Mouse (Mus musculus): Measurements from ENCODE around the gene Pkdrej. TPM values are rescaled to one million over a fixed set of nuclear protein-coding genes. Genes with fewer than 3 reads are reported as not detected.

Pkdrej gene
- polyA plus RNA-seq, 1 experiment from 2014 or later = 0.16 TPM

GRCm38 (mm10) chr15:85813428-85813827 is 8.1 kb downstream of the Pkdrej start:
- no peaks in the 10 kb centered on the region for H3K36me3 ChIP-seq (ENCODE audit: control insufficient read depth, insufficient read depth, low read length)
- H3K4me3 ChIP-seq (replicated peaks; ENCODE audit: low read depth, low read length) = no peak overlapping the region
- H3K27me3 ChIP-seq (ENCODE audit: control insufficient read depth, insufficient read depth, low read length) = no peaks in the 10 kb centered on the region
- no peak overlapping the region for H3K4me2 ChIP-seq (ENCODE audit: low read length)
- WGBS = 75% methylated on average over 10 of the region's 10 CpGs
- H3K27ac ChIP-seq (replicated peaks; ENCODE audit: low read depth, low read length) = no peak overlapping the region
- DNase-seq (no peak), ATAC-seq (ENCODE audit: low FRiP score, low TSS enrichment) (no peak)
- no peaks in the 10 kb centered on the region; the same call in 1 of the 2 replicates for H3K9me3 ChIP-seq (ENCODE audit: control insufficient read depth, low read length)
- peaks cover 9% of the 10 kb centered on the region for H3K4me1 ChIP-seq (ENCODE audit: control insufficient read depth, insufficient read depth, low read length)
- H3K9ac ChIP-seq (replicated peaks; ENCODE audit: low read length) = no peak overlapping the region

DNA sequence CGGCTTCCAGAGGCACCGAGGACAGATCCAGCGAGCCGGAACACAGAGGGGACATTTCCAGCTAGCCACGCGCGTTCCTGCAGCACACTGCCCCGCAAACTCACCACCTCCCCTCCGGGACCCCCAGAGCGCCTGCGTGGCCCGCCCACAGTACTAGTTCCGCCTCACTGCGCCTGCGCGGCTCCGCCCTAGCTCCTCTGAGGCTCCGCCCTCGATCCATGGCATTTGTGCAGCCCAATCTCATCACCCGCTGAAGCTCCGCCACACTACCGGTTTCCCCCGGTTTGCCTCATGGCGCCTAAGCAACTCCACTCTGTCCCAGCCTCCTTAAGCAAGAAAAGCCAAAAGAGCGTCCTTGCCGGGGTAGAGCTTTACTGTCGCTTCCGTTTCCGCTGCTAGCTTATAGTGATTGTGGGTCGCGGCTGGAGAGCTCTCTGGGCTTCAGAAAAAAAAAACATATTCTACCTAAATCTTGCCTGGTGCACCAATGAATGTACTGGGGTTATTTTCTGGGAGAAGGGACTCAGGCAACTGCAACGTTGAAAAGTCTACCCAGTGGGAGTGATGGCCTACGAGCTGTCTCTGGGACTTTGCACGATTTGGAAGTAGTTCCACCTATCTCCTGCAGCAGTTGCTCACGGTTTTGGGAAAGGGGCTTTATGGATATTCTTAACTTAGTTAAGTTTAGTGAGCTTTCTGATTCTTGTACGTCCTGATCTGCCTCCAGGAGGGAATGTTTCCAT is 9.8 kb downstream of the Pkdrej start, which contains the start of gene Cdpf1:
Cdpf1 (minus strand) TSS at position 163 of the 743 bp plus-strand sequence.
- DNase-seq = peak; percentile 100
- H3K27ac ChIP-seq (replicated peaks; ENCODE audit: low read depth, low read length) = peak within 1 kb of the TSS; percentile 88
- peak within 1 kb of the TSS; percentile 75 for H3K4me3 ChIP-seq (replicated peaks; ENCODE audit: low read depth, low read length)
- peak; percentile 97 for ATAC-seq (ENCODE audit: low FRiP score, low TSS enrichment)
- no peaks in the 10 kb centered on the region for H3K36me3 ChIP-seq (ENCODE audit: control insufficient read depth, insufficient read depth, low read length)
- H3K27me3 ChIP-seq (ENCODE audit: control insufficient read depth, insufficient read depth, low read length) = no peaks in the 10 kb centered on the region
- peak within 1 kb of the TSS; percentile 78 for H3K9ac ChIP-seq (replicated peaks; ENCODE audit: low read length)
- WGBS = 3% methylated on average over 36 of the region's 36 CpGs
- H3K9me3 ChIP-seq (ENCODE audit: control insufficient read depth, low read length) = no peaks in the 10 kb centered on the region
- H3K4me1 ChIP-seq (ENCODE audit: control insufficient read depth, insufficient read depth, low read length) = peaks cover 9% of the 10 kb centered on the region
- peak within 1 kb of the TSS; percentile 77 for H3K4me2 ChIP-seq (ENCODE audit: low read length)

GRCm38 (mm10) chr15:85810806-85811521 is 10.6 kb downstream of the Pkdrej start:
- Histone ChIP-seq H3K4me2 (ENCODE audit: low read length) (peak overlapping the region; percentile 77), H3K36me3 (ENCODE audit: control insufficient read depth, insufficient read depth, low read length) (no peaks in the 10 kb centered on the region), H3K4me3 (replicated peaks; ENCODE audit: low read depth, low read length) (peak overlapping the region; percentile 75), H3K4me1 (ENCODE audit: control insufficient read depth, insufficient read depth, low read length) (peaks cover 9% of the 10 kb centered on the region), H3K27ac (replicated peaks; ENCODE audit: low read depth, low read length) (peak overlapping the region; percentile 88), H3K9me3 (ENCODE audit: control insufficient read depth, low read length) (no peaks in the 10 kb centered on the region), H3K27me3 (ENCODE audit: control insufficient read depth, insufficient read depth, low read length) (no peaks in the 10 kb centered on the region), H3K9ac (replicated peaks; ENCODE audit: low read length) (peak overlapping the region; percentile 78)
- ATAC-seq (ENCODE audit: low FRiP score, low TSS enrichment) = peak; percentile 84
- DNase-seq = peak; percentile 65
- WGBS = 5% methylated on average over 36 of the region's 36 CpGs

GRCm38 (mm10) chr15:85810462-85810805 is 11.1 kb downstream of the Pkdrej start:
- H3K9me3 ChIP-seq (ENCODE audit: control insufficient read depth, low read length) = no peaks in the 10 kb centered on the region
- DNase-seq (no peak), ATAC-seq (ENCODE audit: low FRiP score, low TSS enrichment) (no peak)
- H3K27me3 ChIP-seq (ENCODE audit: control insufficient read depth, insufficient read depth, low read length) = no peaks in the 10 kb centered on the region
- H3K27ac ChIP-seq (replicated peaks; ENCODE audit: low read depth, low read length) = no peak overlapping the region
- peaks cover 9% of the 10 kb centered on the region for H3K4me1 ChIP-seq (ENCODE audit: control insufficient read depth, insufficient read depth, low read length)
- H3K4me3 ChIP-seq (replicated peaks; ENCODE audit: low read depth, low read length) = peak overlapping the region; percentile 75
- 88% methylated on average over 5 of the region's 5 CpGs for WGBS
- H3K36me3 ChIP-seq (ENCODE audit: control insufficient read depth, insufficient read depth, low read length) = no peaks in the 10 kb centered on the region
- peak overlapping the region; percentile 77 for H3K4me2 ChIP-seq (ENCODE audit: low read length)
- no peak overlapping the region; the same call in 1 of the 2 replicates for H3K9ac ChIP-seq (replicated peaks; ENCODE audit: low read length)

- H3K9ac ChIP-seq (replicated peaks; ENCODE audit: low read length) = no peak overlapping the region
- WGBS = 85% methylated on average over 12 of the region's 12 CpGs
- H3K36me3 ChIP-seq (ENCODE audit: control insufficient read depth, insufficient read depth, low read length) = no peaks in the 10 kb centered on the region
- DNase-seq = no peak
- H3K4me3 ChIP-seq (replicated peaks; ENCODE audit: low read depth, low read length) = no peak overlapping the region
- no peak for ATAC-seq (ENCODE audit: low FRiP score, low TSS enrichment)
- no peak overlapping the region for H3K4me2 ChIP-seq (ENCODE audit: low read length)
- H3K4me1 ChIP-seq (ENCODE audit: control insufficient read depth, insufficient read depth, low read length) = peaks cover 9% of the 10 kb centered on the region
- no peak overlapping the region for H3K27ac ChIP-seq (replicated peaks; ENCODE audit: low read depth, low read length)
- no peaks in the 10 kb centered on the region for H3K9me3 ChIP-seq (ENCODE audit: control insufficient read depth, low read length)
- no peaks in the 10 kb centered on the region for H3K27me3 ChIP-seq (ENCODE audit: control insufficient read depth, insufficient read depth, low read length)
Observed at GRCm38 (mm10) chr15:85809091-85809490, 12.4 kb downstream of the Pkdrej start.

- Histone ChIP-seq H3K27me3 (ENCODE audit: control insufficient read depth, insufficient read depth, low read length) (no peaks in the 10 kb centered on the region), H3K36me3 (ENCODE audit: control insufficient read depth, insufficient read depth, low read length) (no peaks in the 10 kb centered on the region), H3K4me3 (replicated peaks; ENCODE audit: low read depth, low read length) (no peak overlapping the region), H3K27ac (replicated peaks; ENCODE audit: low read depth, low read length) (no peak overlapping the region), H3K4me2 (ENCODE audit: low read length) (no peak overlapping the region), H3K4me1 (ENCODE audit: control insufficient read depth, insufficient read depth, low read length) (peaks cover 9% of the 10 kb centered on the region), H3K9me3 (ENCODE audit: control insufficient read depth, low read length) (no peaks in the 10 kb centered on the region), H3K9ac (replicated peaks; ENCODE audit: low read length) (no peak overlapping the region)
- WGBS = 46% methylated on average over 8 of the region's 8 CpGs
- DNase-seq = no peak
- ATAC-seq (ENCODE audit: low FRiP score, low TSS enrichment) = no peak
Observed at GRCm38 (mm10) chr15:85808434-85808833, 13.1 kb downstream of the Pkdrej start.

DNA sequence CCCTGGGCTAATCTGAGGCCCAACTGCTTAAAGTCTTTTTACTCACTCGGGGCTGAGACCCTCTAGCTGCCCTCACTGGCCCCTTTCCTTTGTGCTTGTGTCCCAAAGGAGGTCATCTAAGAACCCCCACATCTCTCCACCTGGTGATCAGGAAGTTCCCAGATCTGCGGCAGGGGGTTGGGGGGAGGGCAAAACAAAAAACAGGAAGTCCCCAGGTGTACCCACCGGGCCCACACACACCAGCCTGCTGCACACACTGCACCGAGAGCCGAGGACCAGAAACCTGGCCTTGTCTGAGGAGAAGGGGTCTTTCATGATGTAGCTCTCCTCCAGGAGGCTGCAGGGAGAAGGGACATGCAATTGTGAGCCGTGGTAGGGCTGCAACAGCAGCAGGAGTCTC is 13.5 kb downstream of the Pkdrej start:
- H3K4me3 ChIP-seq (replicated peaks; ENCODE audit: low read depth, low read length) = no peak overlapping the region
- WGBS = 81% methylated on average over 6 of the region's 6 CpGs
- DNase-seq = no peak

GRCm38 (mm10) chr15:85807404-85807803 is 14.1 kb downstream of the Pkdrej start:
- WGBS = 87% methylated on average over 4 of the region's 4 CpGs
- no peaks in the 10 kb centered on the region for H3K27me3 ChIP-seq (ENCODE audit: control insufficient read depth, insufficient read depth, low read length)

More for the DNA sequence above, 13.5 kb downstream of the Pkdrej start:
- Histone ChIP-seq H3K9me3 (ENCODE audit: control insufficient read depth, low read length) (no peaks in the 10 kb centered on the region), H3K27ac (replicated peaks; ENCODE audit: low read depth, low read length) (no peak overlapping the region), H3K27me3 (ENCODE audit: control insufficient read depth, insufficient read depth, low read length) (no peaks in the 10 kb centered on the region), H3K4me1 (ENCODE audit: control insufficient read depth, insufficient read depth, low read length) (peaks cover 9% of the 10 kb centered on the region), H3K36me3 (ENCODE audit: control insufficient read depth, insufficient read depth, low read length) (no peaks in the 10 kb centered on the region), H3K4me2 (ENCODE audit: low read length) (no peak overlapping the region), H3K9ac (replicated peaks; ENCODE audit: low read length) (no peak overlapping the region)
- no peak for ATAC-seq (ENCODE audit: low FRiP score, low TSS enrichment)

More at GRCm38 (mm10) chr15:85807404-85807803, 14.1 kb downstream of the Pkdrej start:
- Histone ChIP-seq H3K4me2 (ENCODE audit: low read length) (no peak overlapping the region), H3K9me3 (ENCODE audit: control insufficient read depth, low read length) (no peaks in the 10 kb centered on the region), H3K9ac (replicated peaks; ENCODE audit: low read length) (no peak overlapping the region), H3K4me3 (replicated peaks; ENCODE audit: low read depth, low read length) (no peak overlapping the region), H3K27ac (replicated peaks; ENCODE audit: low read depth, low read length) (no peak overlapping the region), H3K4me1 (ENCODE audit: control insufficient read depth, insufficient read depth, low read length) (peaks cover 9% of the 10 kb centered on the region), H3K36me3 (ENCODE audit: control insufficient read depth, insufficient read depth, low read length) (no peaks in the 10 kb centered on the region)
- no peak for ATAC-seq (ENCODE audit: low FRiP score, low TSS enrichment)
- DNase-seq = no peak

All from midbrain, embryonic 14.5 days (tissue).